Mouse (Mus musculus) ES-E14 (cell line): ENCODE measurements around the gene Ulk4. TPM values are rescaled to one million over a fixed set of nuclear protein-coding genes. Genes with fewer than 3 reads are reported as not detected.
"Not testable (repeated sequence)": the region's sequence is repeated elsewhere in the genome, so short reads cannot be mapped to it uniquely, and the experiment has no call there.

Experiments
- DNase-seq: peaks from one replicate; pipeline ENCODE4 v3.0.0-alpha.2; 2013; ENCODE audit warnings: low read depth, low spot score
- H3K27ac ChIP-seq: 2 replicates; pipeline ENCODE4 v1.5.1; 2012; ENCODE audit warnings: low read depth, mild to moderate bottlenecking, low read length, moderate library complexity, mixed read lengths; ENCODE audit not compliant: poor library complexity, insufficient read depth, severe bottlenecking
- H3K36me3 ChIP-seq: 2 replicates; pipeline ENCODE4 v1.6.1; 2012; ENCODE audit warnings: mild to moderate bottlenecking, low read length, moderate library complexity, mixed read lengths; ENCODE audit not compliant: control insufficient read depth, poor library complexity, insufficient read depth, severe bottlenecking
- H3K4me1 ChIP-seq, 2 experiments: fragments of 150-350 bp in 1 of 2; sonication (generic) in 1 of 2; 2 replicates each; pipeline ENCODE4 v1.6.1; 2012; ENCODE audit warnings: low read length in 2 of 2, mild to moderate bottlenecking in 1 of 2, mixed read lengths in 1 of 2; ENCODE audit not compliant: control insufficient read depth in 2 of 2, insufficient read depth in 2 of 2, poor library complexity in 1 of 2
- H3K4me3 ChIP-seq, 2 experiments: fragments of 150-350 bp in 1 of 2; sonication (generic) in 1 of 2; 2 replicates each; pipeline ENCODE4 v1.5.1; 2012; ENCODE audit warnings: low read length in 2 of 2, low read depth in 1 of 2, mild to moderate bottlenecking in 1 of 2, mixed read lengths in 1 of 2; ENCODE audit not compliant: insufficient read depth in 1 of 2, poor library complexity in 1 of 2, severe bottlenecking in 1 of 2
- H3K9ac ChIP-seq: 2 replicates; pipeline ENCODE4 v1.6.1; 2012; ENCODE audit warnings: low read depth, mild to moderate bottlenecking, low read length, mixed read lengths; ENCODE audit not compliant: poor library complexity, insufficient read depth, severe bottlenecking
- H3K9me3 ChIP-seq: fragments of 150-350 bp; sonication (generic); 2 replicates; pipeline ENCODE4 v1.6.1; 2012; ENCODE audit warnings: low read depth, mild to moderate bottlenecking, low read length; ENCODE audit not compliant: control insufficient read depth, insufficient read depth
- CHD2 ChIP-seq: IDR thresholded peaks from 2 replicates; pipeline ENCODE4 v1.6.1; 2014; ENCODE audit warnings: mild to moderate bottlenecking, low read depth, low read length, inconsistent platforms
- HCFC1 ChIP-seq: IDR thresholded peaks from 2 replicates; pipeline ENCODE4 v1.6.1; 2012; ENCODE audit warnings: low read length, inconsistent platforms, borderline replicate concordance; ENCODE audit not compliant: insufficient read depth
- MAFK ChIP-seq: IDR thresholded peaks from 2 replicates; pipeline ENCODE4 v1.6.1; 2014; ENCODE audit warnings: mild to moderate bottlenecking, low read depth, low read length, inconsistent platforms; ENCODE audit not compliant: insufficient read depth
- ZC3H11A ChIP-seq: IDR thresholded peaks from 2 replicates; pipeline ENCODE4 v1.6.1; 2012; ENCODE audit warnings: low read depth, mild to moderate bottlenecking, inconsistent platforms, low read length, borderline replicate concordance
- ZNF384 ChIP-seq: IDR thresholded peaks from 2 replicates; pipeline ENCODE4 v1.6.1; 2012; ENCODE audit warnings: low read depth, low read length, inconsistent platforms
- in situ Hi-C, 2 experiments: fragments of 600-800 bp; cut with MboI; formaldehyde crosslinking; loops; one replicate each; pipeline ENCODE4 v1.15.1; 2025; ENCODE audit warnings: low sequenced_read_pairs in 2 of 2, inconsistent platforms in 1 of 2; ENCODE audit not compliant: unreplicated experiment in 2 of 2
- total RNA-seq: library from RNA; depleted of rRNA; stranded (reverse); fragments of 300-350 nt; gene quantifications from 2 replicates; pipeline ENCODE4 v1.2.3, GENCODE M21; 2012

The Ulk4 gene
- total RNA-seq, 1 experiment: 31.5 TPM

GRCm38 (mm10) chr9:121203686-121204085 lies 73.3 kb downstream of the Ulk4 start:
- Histone ChIP-seq H3K4me1 (no peaks in the 10 kb centered on the region), H3K36me3 (no peaks in the 10 kb centered on the region), H3K9me3 (no peaks in the 10 kb centered on the region), H3K27ac (no peak overlapping the region), H3K4me3 (no peak overlapping the region), H3K9ac (no peak overlapping the region)
- in situ Hi-C loops: no loop called here
- no peak for DNase-seq
- no peak for TF ChIP-seq HCFC1
- no peak for TF ChIP-seq CHD2
- TF ChIP-seq MAFK: no peak
- TF ChIP-seq ZNF384: no peak
- TF ChIP-seq ZC3H11A: no peak

DNA sequence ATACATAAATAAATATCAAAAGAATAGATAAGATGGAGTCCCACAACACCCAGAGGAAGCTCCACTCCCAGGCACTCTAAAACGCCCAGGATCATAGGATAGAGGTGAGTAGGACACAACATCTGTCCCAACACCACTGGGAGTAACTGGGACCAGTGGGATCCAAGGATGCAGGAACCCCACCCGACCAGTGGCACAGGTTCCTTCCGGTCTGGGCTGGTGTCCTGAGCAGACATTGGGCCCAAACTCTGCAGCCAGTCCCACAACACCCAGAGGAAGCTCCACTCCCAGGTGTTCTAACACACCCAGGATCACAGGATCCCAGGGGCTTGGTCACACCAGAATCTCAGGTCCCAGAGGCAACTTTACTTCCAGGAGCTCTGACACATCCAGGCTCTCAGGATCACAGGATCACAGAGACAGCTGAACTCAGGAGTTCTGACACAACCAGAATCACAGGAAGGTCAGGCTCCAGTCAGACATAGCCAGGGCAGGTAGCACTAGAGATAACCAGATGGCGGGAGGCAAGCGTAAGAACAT lies 77.8 kb downstream of the Ulk4 start:
- H3K27ac ChIP-seq, H3K9me3 ChIP-seq, H3K36me3 ChIP-seq, H3K4me1 ChIP-seq, DNase-seq, H3K4me3 ChIP-seq, H3K9ac ChIP-seq, in situ Hi-C loops: not testable (repeated sequence)

DNA sequence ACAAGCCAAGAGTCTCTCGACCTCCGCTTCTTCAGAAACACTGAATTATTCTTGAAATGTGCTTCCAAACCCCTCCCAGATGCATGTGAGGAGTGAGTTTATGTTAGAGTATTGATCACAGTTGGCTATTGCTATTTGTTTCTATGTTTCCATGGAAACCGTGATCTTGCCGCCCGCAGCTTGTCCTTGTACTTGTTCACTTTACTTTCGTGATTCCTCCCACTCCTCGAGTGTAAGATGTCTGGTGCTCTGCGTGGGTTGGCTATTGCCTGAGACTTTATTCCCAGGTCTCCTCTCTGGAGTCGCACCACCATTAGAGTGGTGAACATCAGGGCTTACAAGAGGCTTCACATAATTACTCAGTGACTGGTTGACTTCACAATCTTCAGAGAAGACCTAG lies 80.5 kb downstream of the Ulk4 start:
- in situ Hi-C loops: no loop called here
- H3K9ac ChIP-seq: no peak overlapping the region
- H3K36me3 ChIP-seq: no peaks in the 10 kb centered on the region
- H3K4me3 ChIP-seq: no peak overlapping the region
- DNase-seq: no peak
- TF ChIP-seq MAFK (no peak), HCFC1 (no peak), ZNF384 (no peak), CHD2 (no peak), ZC3H11A (no peak)
- no peak overlapping the region for H3K27ac ChIP-seq
- no peaks in the 10 kb centered on the region for H3K4me1 ChIP-seq
- no peaks in the 10 kb centered on the region for H3K9me3 ChIP-seq

GRCm38 (mm10) chr9:121195106-121195505 lies 81.9 kb downstream of the Ulk4 start:
- H3K4me3 ChIP-seq: no peak overlapping the region
- no peak overlapping the region for H3K27ac ChIP-seq
- H3K4me1 ChIP-seq: no peaks in the 10 kb centered on the region
- no peak for TF ChIP-seq MAFK
- no peak for TF ChIP-seq ZC3H11A
- TF ChIP-seq ZNF384: no peak
- TF ChIP-seq HCFC1: no peak
- TF ChIP-seq CHD2: no peak
- DNase-seq: no peak
- no peaks in the 10 kb centered on the region for H3K9me3 ChIP-seq
- H3K36me3 ChIP-seq: no peaks in the 10 kb centered on the region
- in situ Hi-C loops: no loop called here
- H3K9ac ChIP-seq: no peak overlapping the region

DNA sequence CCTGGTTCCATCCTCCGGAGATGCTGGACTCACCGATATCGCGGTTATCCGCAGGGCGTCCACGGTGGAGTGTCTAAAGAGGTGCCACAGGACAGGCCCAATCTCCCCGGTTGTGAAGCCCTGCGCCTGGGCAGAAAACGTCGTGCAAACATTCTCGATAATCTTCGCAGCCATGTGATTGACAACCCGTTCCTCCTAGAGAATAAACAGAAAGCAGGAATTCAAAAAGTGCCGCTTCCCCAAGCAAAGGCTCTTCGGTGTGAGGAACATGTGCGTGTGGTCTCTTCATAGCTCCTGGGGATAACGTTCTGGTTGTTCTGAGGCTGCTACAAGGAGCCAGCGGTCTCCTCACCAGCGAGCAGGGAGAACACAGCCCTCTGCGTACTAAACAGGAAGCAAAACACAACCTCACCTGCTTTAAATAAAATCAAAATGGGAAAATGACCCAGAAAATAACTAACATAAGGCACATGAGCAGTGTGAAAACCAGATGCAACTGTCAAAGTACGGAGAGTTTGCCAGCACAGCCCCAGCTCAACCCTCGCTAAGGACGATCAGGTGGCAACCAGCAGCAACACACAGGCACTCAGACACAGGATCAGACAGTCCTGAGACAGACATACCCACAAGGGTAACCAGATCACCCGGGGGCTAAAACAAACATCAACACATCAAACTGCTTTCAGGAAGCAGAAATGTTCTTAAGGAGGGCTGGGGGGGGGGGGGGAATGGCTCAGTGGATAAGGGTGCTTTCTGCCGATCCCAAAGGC lies 84.2 kb downstream of the Ulk4 start:
- Histone ChIP-seq H3K4me3 (no peak overlapping the region), H3K9ac (no peak overlapping the region), H3K9me3 (no peaks in the 10 kb centered on the region), H3K4me1 (no peaks in the 10 kb centered on the region), H3K36me3 (no peaks in the 10 kb centered on the region), H3K27ac (no peak overlapping the region)
- TF ChIP-seq HCFC1: no peak
- TF ChIP-seq CHD2: no peak
- TF ChIP-seq ZNF384: no peak
- no peak for TF ChIP-seq ZC3H11A
- TF ChIP-seq MAFK: no peak
- DNase-seq: no peak
- in situ Hi-C loops: no loop called here
